Mouse (Mus musculus) bone marrow macrophage, adult 2 months (primary cell): ENCODE data around the gene Srrt.

Experiments
- CTCF ChIP-seq: IDR thresholded peaks from 2 replicates; pipeline ENCODE4 v1.5.1; 2012; ENCODE audit warnings: low read depth, mild to moderate bottlenecking, low read length, moderate library complexity
- POLR2A ChIP-seq: IDR thresholded peaks from 2 replicates; pipeline ENCODE4 v1.6.1; 2012; ENCODE audit warnings: mild to moderate bottlenecking, low read depth, low read length, borderline replicate concordance

DNA sequence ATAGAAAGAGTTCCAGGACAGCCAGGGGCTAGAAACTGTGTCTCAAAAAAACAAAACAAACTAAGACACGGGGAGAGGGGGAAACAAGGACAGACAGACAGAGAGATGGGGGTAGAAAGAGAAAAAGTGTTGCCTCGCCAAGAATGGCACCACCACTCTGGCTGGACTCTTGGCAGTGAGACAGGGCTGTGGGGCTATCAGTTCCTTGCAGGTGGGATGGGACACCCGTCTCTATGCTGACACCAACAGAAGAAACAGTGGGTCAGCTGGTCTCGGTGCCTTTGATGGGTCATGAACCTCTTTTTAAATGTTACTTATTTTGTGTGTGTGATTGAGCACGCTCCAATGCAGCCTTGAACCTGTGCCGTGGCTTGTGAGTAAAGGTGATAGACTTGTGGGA, 32.7 kb upstream of the Srrt start:
- TF ChIP-seq CTCF (no peak), POLR2A (no peak)
